Mouse (Mus musculus): ENCODE measurements around the gene Lifr.

GRCm38 (mm10) chr15:7048916-7049315, 41.5 kb upstream of the Lifr start:
- TF ChIP-seq CTCF (conservative IDR thresholded peaks at IDR 0.05; ENCODE audit: low read length) (no peak), NANOG (IDR thresholded peaks at IDR 0.05; ENCODE audit: borderline replicate concordance, low read length) (no peak)
